Comparison of ENCODE assay signal across 8 mouse cellular contexts in genomic region chr6:125166861-125167650, GRCm38 (mm10). TPM values are rescaled to one million over a fixed set of nuclear protein-coding genes. Genes with fewer than 3 reads are reported as not detected.
DNase-seq lines count a peak whose midpoint lies in the region; ATAC-seq and TF ChIP-seq lines count a peak whose summit lies in the region.

No protein-coding gene starts in this region.

- peaks cover 83% of the 10 kb centered on the region for H3K36me3 ChIP-seq in G1E (replicated peaks)
- H3K36me3 ChIP-seq in embryonic facial prominence, embryonic 11.5 days (replicated peaks; ENCODE audit: control insufficient read depth, insufficient read depth, low read depth, low read length) = peaks cover 30% of the 10 kb centered on the region
- peaks cover 66% of the 10 kb centered on the region for H3K36me3 ChIP-seq in heart, embryonic 12.5 days
- H3K36me3 ChIP-seq in midbrain, embryonic 14.5 days (ENCODE audit: control insufficient read depth, insufficient read depth, low read length) = peaks cover 64% of the 10 kb centered on the region

- peak overlapping the region; percentile 68 for H3K4me2 ChIP-seq in embryonic facial prominence, embryonic 11.5 days (ENCODE audit: low read depth, low read length)
- H3K4me2 ChIP-seq in heart, embryonic 12.5 days = peak overlapping the region; percentile 90
- peak overlapping the region; percentile 79 for H3K4me2 ChIP-seq in midbrain, embryonic 14.5 days (ENCODE audit: low read length)

- peak overlapping the region; percentile 22; the same call in 1 of the 2 replicates for H3K9ac ChIP-seq in embryonic facial prominence, embryonic 11.5 days (replicated peaks; ENCODE audit: low read length)
- H3K9ac ChIP-seq in heart, embryonic 12.5 days = peak overlapping the region; percentile 78
- no peak overlapping the region; the same call in 1 of the 2 replicates for H3K9ac ChIP-seq in midbrain, embryonic 14.5 days (replicated peaks; ENCODE audit: low read length)

- DNase-seq in adrenal gland, adult 2 months = peak; percentile 75
- DNase-seq in adrenal gland, postnatal 4 days (ENCODE audit: low spot score in 2 of 2) = no peak
- peak; percentile 69 for DNase-seq in G1E (ENCODE audit: low spot score)
- DNase-seq in embryonic facial prominence, embryonic 11.5 days (ENCODE audit: low spot score) = peak; percentile 36
- DNase-seq in left cerebral cortex, adult 8-10 months (ENCODE audit: low spot score in 2 of 2) = peak; percentile 50 to 65
- DNase-seq in midbrain, embryonic 14.5 days = peak; percentile 59
- no peak for DNase-seq in spleen, postnatal 14 days (ENCODE audit: low spot score in 2 of 2)

- no peaks in the 10 kb centered on the region for H3K27me3 ChIP-seq in G1E (ENCODE audit: insufficient read depth, low read length)
- no peaks in the 10 kb centered on the region for H3K27me3 ChIP-seq in embryonic facial prominence, embryonic 11.5 days (ENCODE audit: control insufficient read depth, insufficient read depth, low read length)
- H3K27me3 ChIP-seq in heart, embryonic 12.5 days (replicated peaks) = no peaks in the 10 kb centered on the region
- H3K27me3 ChIP-seq in midbrain, embryonic 14.5 days (ENCODE audit: control insufficient read depth, insufficient read depth, low read length) = no peaks in the 10 kb centered on the region

- WGBS in embryonic facial prominence, embryonic 11.5 days = 21% methylated on average over 10 of the region's 10 CpGs
- WGBS in heart, embryonic 12.5 days = 15% methylated on average over 10 of the region's 10 CpGs
- WGBS in midbrain, embryonic 14.5 days = 15% methylated on average over 10 of the region's 10 CpGs

- peak overlapping the region; percentile 98 for H3K4me3 ChIP-seq in G1E (ENCODE audit: low read depth, low read length)
- peak overlapping the region; percentile 90; the same call in 1 of the 2 replicates for H3K4me3 ChIP-seq in embryonic facial prominence, embryonic 11.5 days (ENCODE audit: low read depth, low read length)
- peak overlapping the region; percentile 84 for H3K4me3 ChIP-seq in heart, embryonic 12.5 days
- H3K4me3 ChIP-seq in midbrain, embryonic 14.5 days (replicated peaks; ENCODE audit: low read depth, low read length) = peak overlapping the region; percentile 80; the same call in 1 of the 2 replicates

- ATAC-seq in G1E (ENCODE audit: extremely low read depth, insufficient number of reproducible peaks, low FRiP score, poor library complexity, severe bottlenecking) = no peak
- ATAC-seq in embryonic facial prominence, embryonic 11.5 days (replicated peaks; ENCODE audit: insufficient number of reproducible peaks, low FRiP score, low TSS enrichment, low read depth) = 0 out of 2 replicates have a peak, but pooled peaks have one; percentile 6
- ATAC-seq in heart, embryonic 12.5 days (ENCODE audit: insufficient number of reproducible peaks, low FRiP score) = peak; percentile 44
- ATAC-seq in midbrain, embryonic 14.5 days (ENCODE audit: low FRiP score, low TSS enrichment) = no peak

- H3K4me1 ChIP-seq in G1E (ENCODE audit: insufficient read depth, low read depth, low read length) = peaks cover 53% of the 10 kb centered on the region
- peaks cover 13% of the 10 kb centered on the region for H3K4me1 ChIP-seq in embryonic facial prominence, embryonic 11.5 days (ENCODE audit: control insufficient read depth, insufficient read depth, low read length)
- H3K4me1 ChIP-seq in heart, embryonic 12.5 days (replicated peaks) = peaks cover 39% of the 10 kb centered on the region
- peaks cover 27% of the 10 kb centered on the region for H3K4me1 ChIP-seq in midbrain, embryonic 14.5 days (ENCODE audit: control insufficient read depth, insufficient read depth, low read length)

- peak overlapping the region; percentile 85 for H3K27ac ChIP-seq in embryonic facial prominence, embryonic 11.5 days (replicated peaks; ENCODE audit: low read depth, low read length)
- H3K27ac ChIP-seq in heart, embryonic 12.5 days (ENCODE audit: poor library complexity, severe bottlenecking) = peak overlapping the region; percentile 99
- peak overlapping the region; percentile 89 for H3K27ac ChIP-seq in midbrain, embryonic 14.5 days (replicated peaks; ENCODE audit: low read depth, low read length)

- TF ChIP-seq CTCF in G1E (IDR thresholded peaks at IDR 0.05; ENCODE audit: low read depth, low read length) = no peak

- no peaks in the 10 kb centered on the region for H3K9me3 ChIP-seq in G1E (replicated peaks)
- no peaks in the 10 kb centered on the region for H3K9me3 ChIP-seq in embryonic facial prominence, embryonic 11.5 days (replicated peaks; ENCODE audit: control insufficient read depth, low read length)
- no peaks in the 10 kb centered on the region for H3K9me3 ChIP-seq in heart, embryonic 12.5 days (replicated peaks)
- no peaks in the 10 kb centered on the region for H3K9me3 ChIP-seq in midbrain, embryonic 14.5 days (ENCODE audit: control insufficient read depth, low read length)

RNA-seq across cellular contexts. Expression of gene Gapdh, which starts 0.8 kb away (rescaled TPM):
- 1,000 to 10,000 TPM; 2,613 to 2,674 TPM for total RNA-seq in adrenal gland, adult 2 months (2021)
- polyA plus RNA-seq in adrenal gland, adult 2 months (2012; rRNA removed) = 2,736 and 3,470 TPM in 2 replicates
- 1,000 to 10,000 TPM; 1,146 to 1,218 TPM for total RNA-seq in adrenal gland, postnatal 4 days (2021)
- total RNA-seq in G1E (2014; fragmentation: Nextera tagmentation) (10,890 and 12,360 TPM in 2 replicates), G1E (2017) (2,600 and 3,109 TPM in 2 replicates)
- 26,904 and 30,061 TPM in 2 replicates for polyA plus RNA-seq in G1E (2012)
- 2,314 and 2,539 TPM in 2 replicates for polyA plus RNA-seq in embryonic facial prominence, embryonic 11.5 days (2014; fragmentation: Nextera tagmentation; extraction: Ambion mirVana)
- polyA plus RNA-seq in heart, embryonic 12.5 days (2016; fragmentation: Nextera tagmentation; extraction: Ambion mirVana) = 4,345 and 4,378 TPM in 2 replicates
- 1,000 to 10,000 TPM; 2,585 to 3,221 (median 2,921) TPM for total RNA-seq in left cerebral cortex, adult 8-10 months (2022)
- polyA plus RNA-seq in midbrain, embryonic 14.5 days (2014; fragmentation: Nextera tagmentation; extraction: Ambion mirVana) = 1,501 and 1,547 TPM in 2 replicates

RNA-seq across cellular contexts. Expression of gene Iffo1, which starts 22.0 kb away (rescaled TPM):
- total RNA-seq in adrenal gland, adult 2 months (2021) = 10 to 100 TPM; 13.8 to 21.4 TPM
- 73.1 and 80.0 TPM in 2 replicates for polyA plus RNA-seq in adrenal gland, adult 2 months (2012; rRNA removed)
- 10 to 100 TPM; 42.7 to 49.9 TPM for total RNA-seq in adrenal gland, postnatal 4 days (2021)
- 20.4 and 25.1 TPM in 2 replicates for total RNA-seq in G1E (2014; fragmentation: Nextera tagmentation)
- 12.3 and 14.5 TPM in 2 replicates for total RNA-seq in G1E (2017)
- polyA plus RNA-seq in G1E (2012) = 26.9 and 31.7 TPM in 2 replicates
- polyA plus RNA-seq in embryonic facial prominence, embryonic 11.5 days (2014; fragmentation: Nextera tagmentation; extraction: Ambion mirVana) = 7.0 and 10.3 TPM in 2 replicates
- polyA plus RNA-seq in heart, embryonic 12.5 days (2016; fragmentation: Nextera tagmentation; extraction: Ambion mirVana) = 11.3 and 11.8 TPM in 2 replicates
- total RNA-seq in left cerebral cortex, adult 8-10 months (2022) = 10 to 100 TPM; 62.0 to 68.5 (median 66.4) TPM
- polyA plus RNA-seq in midbrain, embryonic 14.5 days (2014; fragmentation: Nextera tagmentation; extraction: Ambion mirVana) = 15.8 and 18.2 TPM in 2 replicates

RNA-seq across cellular contexts. Expression of gene Ncapd2, which starts 24.4 kb away (rescaled TPM):
- total RNA-seq in adrenal gland, adult 2 months (2021) = 10 to 100 TPM; 20.4 to 25.5 TPM
- 25.2 and 28.7 TPM in 2 replicates for polyA plus RNA-seq in adrenal gland, adult 2 months (2012; rRNA removed)
- total RNA-seq in adrenal gland, postnatal 4 days (2021) = 100 to 1,000 TPM in 1 of 2 experiments, 10 to 100 TPM in 1; 95.5 to 107 TPM
- total RNA-seq in G1E (2014; fragmentation: Nextera tagmentation) = 494 and 557 TPM in 2 replicates
- total RNA-seq in G1E (2017) = 211 and 243 TPM in 2 replicates
- 269 and 275 TPM in 2 replicates for polyA plus RNA-seq in G1E (2012)
- 135 and 136 TPM in 2 replicates for polyA plus RNA-seq in embryonic facial prominence, embryonic 11.5 days (2014; fragmentation: Nextera tagmentation; extraction: Ambion mirVana)
- polyA plus RNA-seq in heart, embryonic 12.5 days (2016; fragmentation: Nextera tagmentation; extraction: Ambion mirVana) = 99.0 and 112 TPM in 2 replicates
- total RNA-seq in left cerebral cortex, adult 8-10 months (2022) = 10 to 100 TPM; 25.9 to 32.9 (median 30.5) TPM
- 40.6 and 50.3 TPM in 2 replicates for polyA plus RNA-seq in midbrain, embryonic 14.5 days (2014; fragmentation: Nextera tagmentation; extraction: Ambion mirVana)

RNA-seq across cellular contexts. Expression of gene Mrpl51, which starts 24.5 kb away (rescaled TPM):
- 100 to 1,000 TPM; 162 to 208 TPM for total RNA-seq in adrenal gland, adult 2 months (2021)
- polyA plus RNA-seq in adrenal gland, adult 2 months (2012; rRNA removed) = 44.2 and 45.1 TPM in 2 replicates
- 100 to 1,000 TPM; 155 to 168 TPM for total RNA-seq in adrenal gland, postnatal 4 days (2021)
- total RNA-seq in G1E (2014; fragmentation: Nextera tagmentation) (51.3 and 59.6 TPM in 2 replicates), G1E (2017) (143 and 156 TPM in 2 replicates)
- polyA plus RNA-seq in G1E (2012) = 114 and 162 TPM in 2 replicates
- 205 and 217 TPM in 2 replicates for polyA plus RNA-seq in embryonic facial prominence, embryonic 11.5 days (2014; fragmentation: Nextera tagmentation; extraction: Ambion mirVana)
- polyA plus RNA-seq in heart, embryonic 12.5 days (2016; fragmentation: Nextera tagmentation; extraction: Ambion mirVana) = 217 and 218 TPM in 2 replicates
- 10 to 100 TPM; 74.9 to 79.0 (median 77.2) TPM for total RNA-seq in left cerebral cortex, adult 8-10 months (2022)
- polyA plus RNA-seq in midbrain, embryonic 14.5 days (2014; fragmentation: Nextera tagmentation; extraction: Ambion mirVana) = 128 and 141 TPM in 2 replicates

RNA-seq across cellular contexts. Expression of gene Nop2, which starts 35.3 kb away (rescaled TPM):
- total RNA-seq in adrenal gland, adult 2 months (2021) = 10 to 100 TPM; 40.9 to 51.7 TPM
- polyA plus RNA-seq in adrenal gland, adult 2 months (2012; rRNA removed) = 8.0 and 12.0 TPM in 2 replicates
- total RNA-seq in adrenal gland, postnatal 4 days (2021) = 10 to 100 TPM; 36.5 to 36.8 TPM
- total RNA-seq in G1E (2014; fragmentation: Nextera tagmentation) = 56.9 and 61.0 TPM in 2 replicates
- 87.7 and 89.2 TPM in 2 replicates for total RNA-seq in G1E (2017)
- 53.4 and 90.0 TPM in 2 replicates for polyA plus RNA-seq in G1E (2012)
- polyA plus RNA-seq in embryonic facial prominence, embryonic 11.5 days (2014; fragmentation: Nextera tagmentation; extraction: Ambion mirVana) = 66.3 and 69.8 TPM in 2 replicates
- polyA plus RNA-seq in heart, embryonic 12.5 days (2016; fragmentation: Nextera tagmentation; extraction: Ambion mirVana) = 55.0 and 56.2 TPM in 2 replicates
- 10 to 100 TPM; 25.4 to 28.2 (median 27.2) TPM for total RNA-seq in left cerebral cortex, adult 8-10 months (2022)
- polyA plus RNA-seq in midbrain, embryonic 14.5 days (2014; fragmentation: Nextera tagmentation; extraction: Ambion mirVana) = 42.7 and 46.3 TPM in 2 replicates

Comparison
In these comparisons a context has a peak if more than half of its experiments do, and no peak if none do; other contexts are left out.
1. DNase-seq: peak in adrenal gland, adult 2 months (single experiment), G1E (single experiment), embryonic facial prominence, embryonic 11.5 days (single experiment), left cerebral cortex, adult 8-10 months (2 of 2) and midbrain, embryonic 14.5 days (single experiment); none in adrenal gland, postnatal 4 days (0 of 2) and spleen, postnatal 14 days (0 of 2).
2. ATAC-seq: peak in embryonic facial prominence, embryonic 11.5 days (single experiment) and heart, embryonic 12.5 days (single experiment); none in G1E (single experiment) and midbrain, embryonic 14.5 days (single experiment).
3. Peak in every context shown above with its lines, with median percentiles within 50 percentile points of each other: H3K4me3 ChIP-seq, H3K27ac ChIP-seq and H3K4me2 ChIP-seq.